Mouse (Mus musculus) ovary, postnatal 10 days (tissue): ENCODE data around the gene Iqcj.
A peak's percentile ranks its signal among the peaks of the same experiment; 100 is the strongest.

Experiments
- DNase-seq: peaks from one replicate; pipeline ENCODE4 v3.0.0; 2022; ENCODE audit warnings: low spot score

Iqcj gene

GRCm38 (mm10) chr3:67959672-67960071, 67.7 kb downstream of the Iqcj start:
- no peak for DNase-seq

- DNase-seq: no peak
Observed at GRCm38 (mm10) chr3:67960133-67960532, 68.1 kb downstream of the Iqcj start.

GRCm38 (mm10) chr3:67960727-67961126, 68.7 kb downstream of the Iqcj start:
- no peak for DNase-seq

- DNase-seq: no peak
Observed at GRCm38 (mm10) chr3:67961934-67962639, 70.1 kb downstream of the Iqcj start.

- DNase-seq: no peak
Observed at GRCm38 (mm10) chr3:67974340-67974998, 82.4 kb downstream of the Iqcj start.

- no peak for DNase-seq
Observed at GRCm38 (mm10) chr3:67980006-67980405, 88.0 kb downstream of the Iqcj start.

GRCm38 (mm10) chr3:67983329-67983728, 91.3 kb downstream of the Iqcj start:
- DNase-seq: no peak

- no peak for DNase-seq
Observed at GRCm38 (mm10) chr3:68002415-68002814, 110.4 kb downstream of the Iqcj start.

- DNase-seq: no peak
Observed at GRCm38 (mm10) chr3:68012342-68012741, 120.3 kb downstream of the Iqcj start.

- DNase-seq: no peak
Observed at GRCm38 (mm10) chr3:68015786-68016185, 123.8 kb downstream of the Iqcj start.

GRCm38 (mm10) chr3:68019401-68019800, 127.4 kb downstream of the Iqcj start:
- DNase-seq: no peak

- DNase-seq: no peak
Observed at GRCm38 (mm10) chr3:68036097-68036496, 144.1 kb downstream of the Iqcj start.

- no peak for DNase-seq
Observed at GRCm38 (mm10) chr3:68042951-68043350, 150.9 kb downstream of the Iqcj start.

GRCm38 (mm10) chr3:68045475-68046416, 153.7 kb downstream of the Iqcj start:
- DNase-seq: no peak

GRCm38 (mm10) chr3:68053538-68053937, 161.5 kb downstream of the Iqcj start:
- DNase-seq: no peak

- no peak for DNase-seq
Observed at GRCm38 (mm10) chr3:68055071-68055470, 163.1 kb downstream of the Iqcj start.

GRCm38 (mm10) chr3:68056373-68057275, 164.6 kb downstream of the Iqcj start:
- peak; percentile 29 for DNase-seq

- DNase-seq: no peak
Observed at GRCm38 (mm10) chr3:68059162-68059800, 167.3 kb downstream of the Iqcj start.

- DNase-seq: peak; percentile 16
Observed at GRCm38 (mm10) chr3:68064731-68065130, 172.7 kb downstream of the Iqcj start, which contains the start of gene Schip1. Schip1 (plus strand) TSS chr3:68064802.

- no peak for DNase-seq
Observed at GRCm38 (mm10) chr3:68071395-68072386, 179.7 kb downstream of the Iqcj start.
